Mouse (Mus musculus): ENCODE data around the gene Kpna2. TPM values are rescaled to one million over a fixed set of nuclear protein-coding genes. Genes with fewer than 3 reads are reported as not detected.
A peak's percentile ranks its signal among the peaks of the same experiment; 100 is the strongest.

Kpna2 gene
- polyA plus RNA-seq, 1 experiment = 20.9 TPM

- Histone ChIP-seq H3K36me3 (replicated peaks; ENCODE audit: low read length) (no peaks in the 10 kb centered on the region), H3K4me3 (replicated peaks) (peak overlapping the region; percentile 82), H3K27me3 (replicated peaks) (peaks cover 2% of the 10 kb centered on the region), H3K4me1 (peaks cover 57% of the 10 kb centered on the region), H3K9me3 (peaks cover 9% of the 10 kb centered on the region)
- TF ChIP-seq FLI1 (IDR thresholded peaks at IDR 0.05; ENCODE audit: low read length) = no peak
- TF ChIP-seq GATA1 (IDR thresholded peaks at IDR 0.05; ENCODE audit: borderline replicate concordance, low read length) = no peak
Measured at GRCm38 (mm10) chr11:106967630-106968029, 31.7 kb downstream of the Kpna2 start.

GRCm38 (mm10) chr11:106965881-106966280 is 33.5 kb downstream of the Kpna2 start:
- Histone ChIP-seq H3K36me3 (replicated peaks; ENCODE audit: low read length) (no peaks in the 10 kb centered on the region), H3K4me1 (peaks cover 65% of the 10 kb centered on the region)
- no peak for TF ChIP-seq GATA1 (IDR thresholded peaks at IDR 0.05; ENCODE audit: borderline replicate concordance, low read length)
- no peak for TF ChIP-seq FLI1 (IDR thresholded peaks at IDR 0.05; ENCODE audit: low read length)

DNA sequence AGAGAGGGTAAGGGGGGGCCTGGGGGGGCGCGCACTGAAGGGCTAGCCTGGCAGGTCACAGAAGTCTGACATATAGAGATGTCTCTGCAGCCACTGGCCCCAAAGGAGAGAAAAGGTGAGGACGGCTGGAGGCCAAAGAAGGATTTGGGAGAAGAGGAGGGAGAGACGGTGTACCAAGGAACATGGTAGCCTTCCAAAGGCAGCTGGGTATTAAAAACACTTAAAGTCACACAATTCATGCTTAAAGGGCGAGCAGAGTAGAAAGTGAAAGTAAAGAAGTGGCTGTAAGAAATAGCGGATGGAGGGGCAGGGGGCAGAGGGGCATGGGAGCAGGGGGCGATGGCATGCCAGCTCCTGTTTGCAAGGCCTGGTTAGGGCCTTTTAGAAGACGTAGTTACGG is 37.0 kb downstream of the Kpna2 start:
- peaks cover 61% of the 10 kb centered on the region for H3K4me1 ChIP-seq
- H3K27me3 ChIP-seq (replicated peaks) = peaks cover 5% of the 10 kb centered on the region
- H3K9me3 ChIP-seq = peaks cover 12% of the 10 kb centered on the region
- peak overlapping the region; percentile 87 for H3K4me3 ChIP-seq (replicated peaks)
- TF ChIP-seq FLI1 (IDR thresholded peaks at IDR 0.05; ENCODE audit: low read length) (no peak), GATA1 (IDR thresholded peaks at IDR 0.05; ENCODE audit: borderline replicate concordance, low read length) (no peak)
- no peaks in the 10 kb centered on the region for H3K36me3 ChIP-seq (replicated peaks; ENCODE audit: low read length)

More at GRCm38 (mm10) chr11:106965881-106966280, 33.5 kb downstream of the Kpna2 start:
- peaks cover 2% of the 10 kb centered on the region for H3K27me3 ChIP-seq (replicated peaks)
- peaks cover 3% of the 10 kb centered on the region; the same call in 1 of the 2 replicates for H3K9me3 ChIP-seq
- no peak overlapping the region for H3K4me3 ChIP-seq (replicated peaks)

- Histone ChIP-seq H3K4me3 (replicated peaks) (peak overlapping the region; percentile 87), H3K27me3 (replicated peaks) (peaks cover 5% of the 10 kb centered on the region), H3K4me1 (peaks cover 63% of the 10 kb centered on the region), H3K36me3 (replicated peaks; ENCODE audit: low read length) (no peaks in the 10 kb centered on the region), H3K9me3 (peaks cover 12% of the 10 kb centered on the region)
- no peak for TF ChIP-seq GATA1 (IDR thresholded peaks at IDR 0.05; ENCODE audit: borderline replicate concordance, low read length)
- TF ChIP-seq FLI1 (IDR thresholded peaks at IDR 0.05; ENCODE audit: low read length) = no peak
Measured at GRCm38 (mm10) chr11:106961471-106962081, 37.8 kb downstream of the Kpna2 start.

GRCm38 (mm10) chr11:106959121-106959520 is 40.2 kb downstream of the Kpna2 start:
- peaks cover 9% of the 10 kb centered on the region for H3K9me3 ChIP-seq
- TF ChIP-seq GATA1 (IDR thresholded peaks at IDR 0.05; ENCODE audit: borderline replicate concordance, low read length) (no peak), FLI1 (IDR thresholded peaks at IDR 0.05; ENCODE audit: low read length) (no peak)

GRCm38 (mm10) chr11:106958407-106959071 is 40.8 kb downstream of the Kpna2 start:
- peaks cover 72% of the 10 kb centered on the region for H3K4me1 ChIP-seq
- H3K9me3 ChIP-seq = peaks cover 9% of the 10 kb centered on the region
- TF ChIP-seq FLI1 (IDR thresholded peaks at IDR 0.05; ENCODE audit: low read length) = no peak
- TF ChIP-seq GATA1 (IDR thresholded peaks at IDR 0.05; ENCODE audit: borderline replicate concordance, low read length) = no peak
- H3K27me3 ChIP-seq (replicated peaks) = peaks cover 10% of the 10 kb centered on the region
- no peaks in the 10 kb centered on the region for H3K36me3 ChIP-seq (replicated peaks; ENCODE audit: low read length)
- no peak overlapping the region for H3K4me3 ChIP-seq (replicated peaks)

More at GRCm38 (mm10) chr11:106959121-106959520, 40.2 kb downstream of the Kpna2 start:
- Histone ChIP-seq H3K4me1 (peaks cover 69% of the 10 kb centered on the region), H3K36me3 (replicated peaks; ENCODE audit: low read length) (no peaks in the 10 kb centered on the region), H3K27me3 (replicated peaks) (peaks cover 10% of the 10 kb centered on the region), H3K4me3 (replicated peaks) (peak overlapping the region; percentile 21)

DNA sequence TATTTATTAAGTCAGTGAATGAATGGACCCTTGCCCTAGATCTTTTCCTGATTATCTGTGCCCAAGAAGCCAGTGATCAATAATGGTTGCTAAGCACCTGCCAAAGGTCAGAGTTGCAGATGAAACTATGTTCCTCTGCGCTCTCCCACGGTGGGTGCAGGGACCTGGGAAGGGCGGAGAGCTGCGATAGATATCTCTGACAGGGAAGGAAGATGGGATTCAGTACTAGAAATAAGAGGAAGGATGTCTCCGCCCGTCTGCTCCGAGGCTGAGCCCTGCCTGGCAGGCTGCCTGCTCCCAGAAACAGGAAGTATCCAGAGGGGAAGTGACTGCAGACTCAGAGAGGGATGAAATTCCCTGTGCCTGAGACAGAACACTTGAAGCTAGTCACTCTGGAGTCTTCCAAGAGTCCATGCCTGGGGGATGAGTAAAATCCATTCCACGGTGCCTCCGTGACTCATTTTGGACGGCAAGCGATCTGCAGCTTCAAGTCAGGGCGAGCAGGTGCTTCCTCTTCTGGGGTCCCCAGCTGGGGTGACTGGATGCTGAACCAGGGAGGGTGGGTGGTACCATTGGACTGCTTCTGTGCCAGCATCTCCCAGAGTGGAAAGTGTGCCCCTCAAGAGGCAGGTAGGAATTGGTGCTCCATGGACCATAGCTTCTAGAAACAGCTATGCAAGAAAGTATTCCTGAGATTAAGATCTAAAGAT is 41.9 kb downstream of the Kpna2 start:
- no peaks in the 10 kb centered on the region for H3K36me3 ChIP-seq (replicated peaks; ENCODE audit: low read length)
- H3K4me1 ChIP-seq = peaks cover 67% of the 10 kb centered on the region
- H3K4me3 ChIP-seq (replicated peaks) = peak overlapping the region; percentile 67
- peaks cover 10% of the 10 kb centered on the region for H3K27me3 ChIP-seq (replicated peaks)
- peaks cover 9% of the 10 kb centered on the region for H3K9me3 ChIP-seq
- TF ChIP-seq FLI1 (IDR thresholded peaks at IDR 0.05; ENCODE audit: low read length) = no peak
- no peak; the same call in 2 of the 3 replicates for TF ChIP-seq GATA1 (IDR thresholded peaks at IDR 0.05; ENCODE audit: borderline replicate concordance, low read length)

GRCm38 (mm10) chr11:106954566-106954965 is 44.8 kb downstream of the Kpna2 start:
- Histone ChIP-seq H3K27me3 (replicated peaks) (peaks cover 10% of the 10 kb centered on the region), H3K4me1 (peaks cover 43% of the 10 kb centered on the region), H3K9me3 (peaks cover 9% of the 10 kb centered on the region), H3K36me3 (replicated peaks; ENCODE audit: low read length) (no peaks in the 10 kb centered on the region), H3K4me3 (replicated peaks) (no peak overlapping the region)
- TF ChIP-seq FLI1 (IDR thresholded peaks at IDR 0.05; ENCODE audit: low read length) (no peak), GATA1 (IDR thresholded peaks at IDR 0.05; ENCODE audit: borderline replicate concordance, low read length) (no peak)

- H3K4me3 ChIP-seq (replicated peaks) = no peak overlapping the region
- H3K36me3 ChIP-seq (replicated peaks; ENCODE audit: low read length) = no peaks in the 10 kb centered on the region
- TF ChIP-seq GATA1 (IDR thresholded peaks at IDR 0.05; ENCODE audit: borderline replicate concordance, low read length) (no peak), FLI1 (IDR thresholded peaks at IDR 0.05; ENCODE audit: low read length) (no peak)
- peaks cover 9% of the 10 kb centered on the region for H3K9me3 ChIP-seq
- peaks cover 5% of the 10 kb centered on the region for H3K27me3 ChIP-seq (replicated peaks)
- peaks cover 40% of the 10 kb centered on the region for H3K4me1 ChIP-seq
Measured at GRCm38 (mm10) chr11:106954116-106954515, 45.2 kb downstream of the Kpna2 start.

Other genes with a start within 250 kb of the Kpna2 start
- 1.3 and 13.6 TPM in 2 replicates for gene Pecam1, start 248.9 kb downstream of the Kpna2 start, polyA plus RNA-seq (2012; ENCODE audit: insufficient read depth, low replicate concordance)
- 1.2 TPM in 1 of 2 replicates, not detected in the other for gene Milr1, start 248.3 kb downstream of the Kpna2 start, polyA plus RNA-seq (2012; ENCODE audit: insufficient read depth, low replicate concordance)
- 0.62 TPM in 1 of 2 replicates, not detected in the other for gene Polg2, start 220.0 kb downstream of the Kpna2 start, polyA plus RNA-seq (2012; ENCODE audit: insufficient read depth, low replicate concordance)
- gene Ddx5, start 210.4 kb downstream of the Kpna2 start, polyA plus RNA-seq (2012; ENCODE audit: insufficient read depth, low replicate concordance) = 1,300 and 3,413 TPM in 2 replicates
- gene Cep95, start 210.3 kb downstream of the Kpna2 start, polyA plus RNA-seq (2012; ENCODE audit: insufficient read depth, low replicate concordance) = 2.0 TPM in 1 of 2 replicates, not detected in the other
- gene Smurf2, start 78.8 kb downstream of the Kpna2 start, polyA plus RNA-seq (2012; ENCODE audit: insufficient read depth, low replicate concordance) = 1.0 and 2.7 TPM in 2 replicates
- 1.0 and 1.7 TPM in 2 replicates for gene 1810010H24Rik, start 26.1 kb upstream of the Kpna2 start, polyA plus RNA-seq (2012; ENCODE audit: insufficient read depth, low replicate concordance)
- gene Bptf, start 132.6 kb upstream of the Kpna2 start, polyA plus RNA-seq (2012; ENCODE audit: insufficient read depth, low replicate concordance) = 106 and 348 TPM in 2 replicates
- 0.20 TPM in 1 of 2 replicates, not detected in the other for gene Nol11, start 189.8 kb upstream of the Kpna2 start, polyA plus RNA-seq (2012; ENCODE audit: insufficient read depth, low replicate concordance)

Data from megakaryocyte, embryonic 14.5 days (primary cell).